Mouse (Mus musculus): ENCODE measurements around the gene Ccin. TPM values are rescaled to one million over a fixed set of nuclear protein-coding genes. Genes with fewer than 3 reads are reported as not detected.

Gene Ccin
- not detected in 2 replicates for polyA plus RNA-seq (2016; fragmentation: Nextera tagmentation; extraction: Ambion mirVana)

GRCm38 (mm10) chr4:43983181-43983580 lies at the start of gene Ccin:
TSS of gene Ccin (plus strand) at chr4:43983483.
- DNase-seq (ENCODE audit: extremely low spot score, low spot score) = no peak
- Histone ChIP-seq H3K4me3 (peak within 1 kb of the TSS; percentile 50), H3K27me3 (ENCODE audit: poor library complexity, severe bottlenecking) (peaks cover 58% of the 10 kb centered on the region), H3K4me1 (peaks cover 27% of the 10 kb centered on the region), H3K9me3 (no peaks in the 10 kb centered on the region), H3K36me3 (replicated peaks) (no peaks in the 10 kb centered on the region), H3K27ac (peak within 1 kb of the TSS; percentile 88)
- WGBS = 86% methylated on average over 11 of the region's 11 CpGs

- no peak overlapping the region for H3K4me3 ChIP-seq
- peaks cover 71% of the 10 kb centered on the region for H3K36me3 ChIP-seq (replicated peaks)
- H3K9me3 ChIP-seq = no peaks in the 10 kb centered on the region
- 88% methylated on average over 4 of the region's 4 CpGs for WGBS
- DNase-seq (ENCODE audit: extremely low spot score, low spot score) = no peak
- no peaks in the 10 kb centered on the region for H3K4me1 ChIP-seq
- H3K27me3 ChIP-seq (ENCODE audit: poor library complexity, severe bottlenecking) = no peaks in the 10 kb centered on the region
- H3K27ac ChIP-seq = no peak overlapping the region
Observed at GRCm38 (mm10) chr4:43936186-43936585, 47.1 kb upstream of the Ccin start.

GRCm38 (mm10) chr4:43936749-43937674 lies 46.3 kb upstream of the Ccin start:
- Histone ChIP-seq H3K9me3 (no peaks in the 10 kb centered on the region), H3K36me3 (replicated peaks) (peaks cover 71% of the 10 kb centered on the region), H3K4me3 (no peak overlapping the region), H3K27ac (no peak overlapping the region), H3K27me3 (ENCODE audit: poor library complexity, severe bottlenecking) (no peaks in the 10 kb centered on the region), H3K4me1 (peaks cover 4% of the 10 kb centered on the region)
- WGBS = 84% methylated on average over 14 of the region's 14 CpGs
- DNase-seq (ENCODE audit: extremely low spot score, low spot score) = no peak

- Histone ChIP-seq H3K27me3 (ENCODE audit: poor library complexity, severe bottlenecking) (no peaks in the 10 kb centered on the region), H3K27ac (no peak overlapping the region), H3K36me3 (replicated peaks) (peaks cover 71% of the 10 kb centered on the region), H3K9me3 (no peaks in the 10 kb centered on the region), H3K4me3 (no peak overlapping the region), H3K4me1 (peaks cover 17% of the 10 kb centered on the region)
- WGBS = 91% methylated on average over 5 of the region's 5 CpGs
- DNase-seq (ENCODE audit: extremely low spot score, low spot score) = no peak
Observed at GRCm38 (mm10) chr4:43941315-43941714, 42.0 kb upstream of the Ccin start.

- no peak for DNase-seq (ENCODE audit: extremely low spot score, low spot score)
- H3K4me1 ChIP-seq = peaks cover 17% of the 10 kb centered on the region
- H3K27me3 ChIP-seq (ENCODE audit: poor library complexity, severe bottlenecking) = no peaks in the 10 kb centered on the region
- H3K9me3 ChIP-seq = no peaks in the 10 kb centered on the region
- 91% methylated on average over 8 of the region's 8 CpGs for WGBS
- peaks cover 67% of the 10 kb centered on the region for H3K36me3 ChIP-seq (replicated peaks)
- no peak overlapping the region for H3K27ac ChIP-seq
- no peak overlapping the region for H3K4me3 ChIP-seq
Observed at GRCm38 (mm10) chr4:43942421-43942820, 40.9 kb upstream of the Ccin start.

GRCm38 (mm10) chr4:43947571-43947970 lies 35.7 kb upstream of the Ccin start:
- WGBS = 94% methylated on average over 2 of the region's 2 CpGs
- DNase-seq (ENCODE audit: extremely low spot score, low spot score) = no peak
- H3K27me3 ChIP-seq (ENCODE audit: poor library complexity, severe bottlenecking) = no peaks in the 10 kb centered on the region
- no peak overlapping the region for H3K27ac ChIP-seq
- no peaks in the 10 kb centered on the region for H3K9me3 ChIP-seq
- H3K4me1 ChIP-seq = peaks cover 7% of the 10 kb centered on the region
- H3K4me3 ChIP-seq = no peak overlapping the region
- peaks cover 27% of the 10 kb centered on the region for H3K36me3 ChIP-seq (replicated peaks)

GRCm38 (mm10) chr4:43957292-43957845 lies 25.9 kb upstream of the Ccin start, which contains the start of gene Glipr2:
TSS of gene Glipr2 (plus strand) at chr4:43957401.
- Histone ChIP-seq H3K27me3 (ENCODE audit: poor library complexity, severe bottlenecking) (peaks cover 59% of the 10 kb centered on the region), H3K36me3 (replicated peaks) (no peaks in the 10 kb centered on the region), H3K4me1 (peaks cover 32% of the 10 kb centered on the region), H3K4me3 (peak within 1 kb of the TSS; percentile 83), H3K27ac (peak within 1 kb of the TSS; percentile 90), H3K9me3 (no peaks in the 10 kb centered on the region)
- peak; percentile 89 for DNase-seq (ENCODE audit: extremely low spot score, low spot score)
- under 1% methylated on average over 45 of the region's 45 CpGs for WGBS

- Histone ChIP-seq H3K9me3 (no peaks in the 10 kb centered on the region), H3K27me3 (ENCODE audit: poor library complexity, severe bottlenecking) (peaks cover 61% of the 10 kb centered on the region), H3K36me3 (replicated peaks) (no peaks in the 10 kb centered on the region), H3K4me3 (peak overlapping the region; percentile 83), H3K27ac (peak overlapping the region; percentile 90), H3K4me1 (peaks cover 32% of the 10 kb centered on the region)
- under 1% methylated on average over 26 of the region's 26 CpGs for WGBS
- peak; percentile 74 for DNase-seq (ENCODE audit: extremely low spot score, low spot score)
Observed at GRCm38 (mm10) chr4:43957846-43958461, 25.3 kb upstream of the Ccin start.

GRCm38 (mm10) chr4:43959523-43960179 lies 23.6 kb upstream of the Ccin start:
- H3K27ac ChIP-seq = no peak overlapping the region
- DNase-seq (ENCODE audit: extremely low spot score, low spot score) = no peak
- peaks cover 71% of the 10 kb centered on the region for H3K27me3 ChIP-seq (ENCODE audit: poor library complexity, severe bottlenecking)
- no peak overlapping the region for H3K4me3 ChIP-seq
- H3K9me3 ChIP-seq = no peaks in the 10 kb centered on the region
- no peaks in the 10 kb centered on the region for H3K36me3 ChIP-seq (replicated peaks)
- WGBS = 74% methylated on average over 9 of the region's 9 CpGs
- H3K4me1 ChIP-seq = peaks cover 44% of the 10 kb centered on the region

- peaks cover 50% of the 10 kb centered on the region for H3K4me1 ChIP-seq
- WGBS = 89% methylated on average over 6 of the region's 6 CpGs
- H3K36me3 ChIP-seq (replicated peaks) = no peaks in the 10 kb centered on the region
- no peak for DNase-seq (ENCODE audit: extremely low spot score, low spot score)
- H3K4me3 ChIP-seq = no peak overlapping the region
- peaks cover 73% of the 10 kb centered on the region for H3K27me3 ChIP-seq (ENCODE audit: poor library complexity, severe bottlenecking)
- H3K27ac ChIP-seq = no peak overlapping the region
- no peaks in the 10 kb centered on the region for H3K9me3 ChIP-seq
Observed at GRCm38 (mm10) chr4:43960207-43960606, 23.1 kb upstream of the Ccin start.

- no peak for DNase-seq (ENCODE audit: extremely low spot score, low spot score)
Observed at GRCm38 (mm10) chr4:43964326-43964833, 18.9 kb upstream of the Ccin start.

GRCm38 (mm10) chr4:43964951-43965684 lies 18.2 kb upstream of the Ccin start:
- Histone ChIP-seq H3K36me3 (replicated peaks) (no peaks in the 10 kb centered on the region), H3K4me1 (peaks cover 52% of the 10 kb centered on the region), H3K27ac (peak overlapping the region; percentile 68; the same call in 1 of the 2 replicates), H3K27me3 (ENCODE audit: poor library complexity, severe bottlenecking) (peaks cover 72% of the 10 kb centered on the region), H3K9me3 (no peaks in the 10 kb centered on the region), H3K4me3 (no peak overlapping the region)
- 52% methylated on average over 4 of the region's 4 CpGs for WGBS
- DNase-seq (ENCODE audit: extremely low spot score, low spot score) = no peak

More at GRCm38 (mm10) chr4:43964326-43964833, 18.9 kb upstream of the Ccin start:
- 39% methylated on average over 2 of the region's 2 CpGs for WGBS
- no peaks in the 10 kb centered on the region for H3K9me3 ChIP-seq
- peaks cover 49% of the 10 kb centered on the region for H3K4me1 ChIP-seq
- H3K4me3 ChIP-seq = no peak overlapping the region
- peaks cover 72% of the 10 kb centered on the region for H3K27me3 ChIP-seq (ENCODE audit: poor library complexity, severe bottlenecking)
- no peaks in the 10 kb centered on the region for H3K36me3 ChIP-seq (replicated peaks)
- peak overlapping the region; percentile 68; the same call in 1 of the 2 replicates for H3K27ac ChIP-seq
